Mouse (Mus musculus): ENCODE measurements around the gene Tnfsf13b.

Tnfsf13b gene

DNA sequence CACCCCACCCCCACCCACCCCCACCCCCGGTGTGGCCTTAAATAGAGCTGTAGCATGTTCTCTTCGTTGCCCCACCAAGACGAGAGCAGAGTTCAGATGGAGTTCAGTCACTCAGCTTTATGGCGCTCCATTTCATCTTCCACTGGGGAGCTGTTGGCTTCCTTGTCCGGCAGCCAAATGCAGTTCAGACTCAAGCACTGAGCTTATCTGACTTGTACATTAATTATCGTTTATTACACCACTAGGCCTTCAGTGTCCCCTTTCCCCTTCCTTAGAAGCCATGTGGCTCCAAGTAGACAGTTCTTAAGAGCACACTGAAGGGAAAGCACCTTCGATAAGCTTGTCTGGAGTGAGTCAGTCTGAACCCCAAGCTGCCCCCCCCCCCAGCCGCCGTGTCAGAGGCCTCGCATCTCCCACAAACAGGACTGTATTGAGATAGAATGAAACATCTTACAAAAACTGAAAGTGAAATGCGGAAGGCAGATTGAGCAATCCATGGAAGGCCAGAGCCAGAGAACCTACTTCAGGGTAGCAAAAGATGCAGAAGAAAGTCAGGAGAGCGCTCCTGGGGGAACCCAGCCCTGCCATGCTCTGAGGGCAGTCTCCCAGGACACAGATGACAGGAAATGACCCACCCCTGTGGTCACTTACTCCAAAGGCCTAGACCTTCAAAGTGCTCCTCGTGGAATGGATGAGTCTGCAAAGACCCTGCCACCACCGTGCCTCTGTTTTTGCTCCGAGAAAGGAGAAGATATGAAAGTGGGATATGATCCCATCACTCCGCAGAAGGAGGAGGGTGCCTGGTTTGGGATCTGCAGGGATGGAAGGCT is at the start of gene Tnfsf13b:
Tnfsf13b (plus strand) TSS at position 312 of the 830 bp plus-strand sequence.
- peak; percentile 62 for DNase-seq

- no peak for DNase-seq
These were observed 47.9 kb upstream of the Tnfsf13b start for GRCm38 (mm10) chr8:9958338-9958737.

DNA sequence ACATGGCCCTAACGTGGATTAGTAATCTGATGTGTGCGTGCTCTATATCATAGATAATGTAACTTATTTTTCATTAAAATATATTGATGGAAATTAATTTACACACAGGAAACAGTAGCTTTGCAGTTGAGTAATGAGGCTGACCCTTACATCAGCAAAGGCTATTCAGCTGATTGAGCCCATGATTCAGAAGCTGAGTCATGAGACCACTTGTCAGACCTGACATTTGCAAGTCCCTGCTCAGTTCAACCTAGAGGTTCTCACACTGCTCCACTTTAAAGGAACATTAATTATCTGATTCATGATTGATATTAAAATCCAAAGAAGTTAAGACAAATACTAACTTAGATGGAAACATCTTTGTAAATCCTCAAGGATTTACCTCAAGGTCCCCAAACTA is 46.3 kb upstream of the Tnfsf13b start:
- DNase-seq, result no peak

- no peak for DNase-seq
These were observed 34.4 kb upstream of the Tnfsf13b start for GRCm38 (mm10) chr8:9971866-9972265.

DNA sequence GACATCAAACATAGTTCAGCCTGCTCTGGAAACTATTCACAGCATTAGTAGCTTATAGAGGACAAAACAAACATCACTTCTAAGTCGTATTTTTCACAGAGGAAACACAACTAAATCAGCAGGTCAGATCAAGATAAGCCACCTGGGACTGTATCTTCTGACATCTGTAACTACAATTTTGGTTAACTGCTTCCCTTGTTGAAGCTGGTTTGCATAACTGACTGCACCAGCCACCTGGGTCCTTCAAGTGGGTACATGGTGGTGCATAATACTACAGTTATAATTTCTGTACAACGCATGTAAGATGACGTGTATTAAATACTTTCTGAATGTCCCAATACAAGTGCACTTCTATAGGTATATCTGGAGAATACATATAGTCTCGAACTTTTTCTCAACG is 31.0 kb upstream of the Tnfsf13b start:
- no peak for DNase-seq

DNA sequence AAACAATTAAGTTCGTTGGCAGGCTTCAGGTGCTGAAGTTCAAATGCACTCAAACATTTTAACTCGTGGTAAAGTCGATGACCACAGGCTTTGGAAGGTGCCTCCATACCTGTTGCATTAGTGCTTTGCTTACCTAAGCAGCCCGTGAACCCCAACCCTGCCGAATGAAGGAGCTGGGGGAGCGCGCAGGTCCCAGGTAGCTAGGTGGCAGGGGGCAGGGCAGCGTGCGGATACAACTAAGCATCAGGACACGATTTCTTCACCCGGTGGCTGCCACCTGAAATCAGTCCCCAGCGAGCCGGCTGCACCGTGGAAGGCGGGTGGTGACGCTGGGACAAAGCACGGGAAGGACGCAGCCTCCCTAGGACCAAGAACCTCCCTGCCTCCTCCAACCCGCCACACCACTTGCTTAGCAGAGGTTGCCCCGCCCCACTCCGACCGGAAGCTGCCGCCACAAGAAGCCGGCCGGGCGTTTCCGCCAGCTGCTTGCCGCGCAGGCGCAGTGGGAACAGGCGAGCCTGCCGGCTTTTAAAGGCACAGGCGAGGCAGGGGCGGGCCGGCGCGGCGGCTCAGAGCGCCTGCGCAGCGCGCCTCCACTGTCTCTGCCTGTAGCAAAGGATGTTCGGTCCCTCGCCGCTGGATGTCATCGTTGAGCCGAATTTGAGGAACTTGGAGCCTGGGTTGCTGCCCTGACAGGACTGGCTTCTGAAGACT is 30.2 kb upstream of the Tnfsf13b start:
- DNase-seq, result peak; percentile 99

DNA sequence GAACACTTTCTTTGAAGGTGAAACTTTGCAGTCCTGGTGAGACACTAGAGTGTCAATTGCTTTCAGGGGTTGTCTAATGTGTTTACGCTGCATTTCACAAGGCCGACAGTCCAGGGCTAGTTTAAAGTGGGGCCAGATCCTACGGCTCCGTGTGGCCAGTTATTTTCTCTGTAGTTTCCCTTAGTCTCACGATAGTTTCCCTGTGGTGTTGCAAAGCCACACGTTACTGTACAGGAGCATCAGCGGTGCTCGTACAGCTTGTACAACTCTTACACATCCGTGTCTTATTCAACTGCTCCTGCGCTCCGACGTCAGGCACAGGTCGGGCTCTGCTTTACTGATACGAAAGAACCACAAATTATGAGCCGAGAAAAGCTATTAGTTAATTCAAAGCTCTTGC is 29.3 kb upstream of the Tnfsf13b start:
- peak; percentile 4 for DNase-seq

- peak; percentile 99 for DNase-seq
These were observed 28.5 kb upstream of the Tnfsf13b start, which contains the start of the genes Lig4 and Abhd13 for GRCm38 (mm10) chr8:9977573-9978314. Gene Lig4 (minus strand): TSS chr8:9977686. Gene Abhd13 (plus strand): TSS chr8:9977707.

GRCm38 (mm10) chr8:9978475-9979230 is 27.6 kb upstream of the Tnfsf13b start:
- DNase-seq, result no peak

- DNase-seq, result no peak
These were observed 26.5 kb upstream of the Tnfsf13b start for GRCm38 (mm10) chr8:9979746-9980145.

GRCm38 (mm10) chr8:9980188-9980587 is 26.1 kb upstream of the Tnfsf13b start:
- DNase-seq, result no peak

GRCm38 (mm10) chr8:10004115-10004514 is 2.2 kb upstream of the Tnfsf13b start:
- DNase-seq, result no peak

DNA sequence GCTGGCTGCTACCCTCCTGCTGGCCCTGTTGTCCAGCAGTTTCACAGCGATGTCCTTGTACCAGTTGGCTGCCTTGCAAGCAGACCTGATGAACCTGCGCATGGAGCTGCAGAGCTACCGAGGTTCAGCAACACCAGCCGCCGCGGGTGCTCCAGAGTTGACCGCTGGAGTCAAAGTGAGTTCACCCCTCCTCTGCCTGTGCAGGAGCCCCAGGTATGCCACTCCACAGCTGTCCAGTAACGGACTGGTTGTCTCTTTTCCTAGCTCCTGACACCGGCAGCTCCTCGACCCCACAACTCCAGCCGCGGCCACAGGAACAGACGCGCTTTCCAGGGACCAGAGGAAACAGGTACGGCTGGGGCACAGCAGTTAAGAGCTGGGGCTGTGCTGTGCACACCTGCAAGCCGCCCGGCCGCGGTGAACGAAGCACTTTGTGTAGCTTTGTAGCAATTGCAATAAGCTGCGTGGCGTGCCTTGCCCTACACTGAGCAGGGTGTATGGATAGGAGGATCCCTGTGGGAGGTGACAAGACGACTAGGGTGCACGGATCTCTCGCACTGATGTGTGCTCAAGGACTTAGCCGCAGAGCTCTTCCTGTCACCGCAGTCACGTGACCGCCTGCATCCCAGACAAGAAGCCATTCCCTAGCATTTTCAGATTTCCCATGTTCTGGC is 856 bp downstream of the Tnfsf13b start:
- DNase-seq, result peak; percentile 24

GRCm38 (mm10) chr8:10007660-10008028 is 1.4 kb downstream of the Tnfsf13b start:
- no peak for DNase-seq

DNA sequence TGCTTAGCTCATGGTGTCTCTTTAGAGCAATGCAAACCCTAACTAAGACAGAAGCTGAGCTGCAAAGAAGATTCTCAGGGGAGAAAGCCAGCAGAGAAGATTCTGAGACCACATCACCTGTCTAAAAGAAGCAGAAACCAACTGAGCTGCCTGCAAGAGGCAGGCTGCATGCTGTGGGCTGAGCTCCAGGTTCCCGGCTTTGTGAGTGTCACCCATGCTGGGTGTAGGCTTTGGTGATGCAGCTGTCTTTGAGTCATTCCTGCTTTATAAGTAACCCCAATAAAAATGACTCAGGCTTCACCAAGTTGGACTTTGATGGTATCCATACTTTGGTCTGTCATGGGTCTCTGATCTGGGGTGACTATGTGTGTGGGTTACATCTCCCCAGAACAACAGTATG is 10.0 kb downstream of the Tnfsf13b start:
- DNase-seq, result no peak

DNA sequence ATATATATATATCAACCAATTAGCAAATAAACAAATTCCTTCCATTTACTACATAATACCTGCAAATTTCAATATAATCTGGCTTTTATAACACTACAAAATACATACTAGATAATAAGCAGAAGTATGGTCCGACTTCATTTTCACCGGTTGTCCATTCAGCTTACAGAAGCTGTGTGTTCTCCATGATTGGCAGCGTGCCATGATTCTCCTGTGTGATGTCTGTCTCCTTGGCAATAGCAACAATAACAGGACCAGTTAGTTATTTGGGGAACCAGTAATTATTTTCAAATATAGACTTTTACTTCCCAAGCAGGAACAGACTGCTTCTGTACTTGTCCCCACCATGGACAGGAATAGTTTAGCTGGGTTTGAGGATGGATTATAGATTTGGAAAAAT is 11.0 kb downstream of the Tnfsf13b start:
- DNase-seq, result no peak

- no peak for DNase-seq
These were observed 24.2 kb downstream of the Tnfsf13b start for GRCm38 (mm10) chr8:10030320-10031060.

DNA sequence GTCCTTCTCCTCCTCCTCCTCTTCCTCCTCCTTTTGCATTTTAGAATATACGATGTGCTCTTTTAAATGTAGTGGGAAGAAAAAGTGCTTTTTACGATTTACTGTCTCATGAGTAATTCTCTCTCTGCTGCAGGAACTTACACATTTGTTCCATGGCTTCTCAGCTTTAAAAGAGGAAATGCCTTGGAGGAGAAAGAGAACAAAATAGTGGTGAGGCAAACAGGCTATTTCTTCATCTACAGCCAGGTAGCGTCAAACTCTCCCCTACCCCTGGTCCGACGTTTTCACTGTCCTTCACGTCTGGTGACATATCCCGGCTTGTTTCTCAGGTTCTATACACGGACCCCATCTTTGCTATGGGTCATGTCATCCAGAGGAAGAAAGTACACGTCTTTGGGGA is 24.9 kb downstream of the Tnfsf13b start:
- DNase-seq, result no peak

- DNase-seq, result no peak
These were observed 34.6 kb downstream of the Tnfsf13b start for GRCm38 (mm10) chr8:10040866-10041265.

- DNase-seq, result peak; percentile 37
These were observed 37.7 kb downstream of the Tnfsf13b start for GRCm38 (mm10) chr8:10043842-10044510.

DNA sequence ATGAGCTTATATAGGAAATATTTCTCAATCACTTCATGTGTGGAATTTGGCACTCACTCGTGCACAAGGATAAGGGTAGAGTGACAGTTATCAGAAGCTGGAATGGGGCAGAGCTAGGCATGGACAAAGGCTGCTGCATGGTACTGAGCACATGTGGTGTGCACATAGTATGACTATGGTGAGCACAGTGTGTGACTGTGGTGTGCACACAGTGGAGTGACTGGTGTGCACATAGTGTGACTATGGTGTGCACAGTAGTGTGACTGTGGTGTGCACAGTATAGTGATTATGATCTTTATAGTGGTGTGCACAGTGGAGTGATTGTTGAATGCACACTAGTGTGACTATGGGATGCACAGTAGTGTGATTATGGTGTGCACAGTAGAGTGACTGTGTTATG is 39.5 kb downstream of the Tnfsf13b start:
- DNase-seq, result no peak
